Mouse (Mus musculus) heart, postnatal 0 days (tissue): ENCODE data around the gene Vrk3.

Experiments
- CTCF ChIP-seq: IDR thresholded peaks from 2 replicates; pipeline ENCODE4 v1.5.1; 2016; ENCODE audit warnings: antibody characterized with exemption, control low read depth, low read depth
- EP300 ChIP-seq: IDR thresholded peaks from 2 replicates; pipeline ENCODE4 v1.6.1; 2016; ENCODE audit warnings: antibody characterized with exemption, low read depth

GRCm38 (mm10) chr7:44760366-44760765, 12.2 kb downstream of the Vrk3 start:
- no peak for TF ChIP-seq CTCF
- no peak for TF ChIP-seq EP300
